Mouse (Mus musculus) neural tube, embryonic 10.5 days (tissue): Measurements from ENCODE around the gene Mfng.
A peak's percentile ranks its signal among the peaks of the same experiment; 100 is the strongest.

ENCODE experiments used
- DNase-seq: peaks from one replicate; pipeline ENCODE4 v3.0.0-alpha.2; 2017; ENCODE audit warnings: low spot score; ENCODE audit errors: extremely low spot score

Mfng gene

GRCm38 (mm10) chr15:78755966-78756725, 17.1 kb downstream of the Mfng start:
- no peak for DNase-seq

GRCm38 (mm10) chr15:78755226-78755625, 18.0 kb downstream of the Mfng start:
- DNase-seq: no peak

GRCm38 (mm10) chr15:78754144-78754543, 19.1 kb downstream of the Mfng start:
- no peak for DNase-seq

- no peak for DNase-seq
Observed at GRCm38 (mm10) chr15:78752991-78753390, 20.3 kb downstream of the Mfng start.

GRCm38 (mm10) chr15:78750608-78751350, 22.5 kb downstream of the Mfng start:
- no peak for DNase-seq

- peak; percentile 19 for DNase-seq
Observed at GRCm38 (mm10) chr15:78749855-78750254, 23.4 kb downstream of the Mfng start.

GRCm38 (mm10) chr15:78744206-78744605, 29.1 kb downstream of the Mfng start:
- peak; percentile 88 for DNase-seq

- no peak for DNase-seq
Observed at GRCm38 (mm10) chr15:78742831-78743230, 30.4 kb downstream of the Mfng start.

GRCm38 (mm10) chr15:78740662-78741061, 32.6 kb downstream of the Mfng start:
- no peak for DNase-seq

GRCm38 (mm10) chr15:78737146-78737545, 36.1 kb downstream of the Mfng start:
- no peak for DNase-seq

GRCm38 (mm10) chr15:78736681-78737100, 36.6 kb downstream of the Mfng start:
- no peak for DNase-seq

GRCm38 (mm10) chr15:78736181-78736579, 37.1 kb downstream of the Mfng start:
- DNase-seq: no peak

GRCm38 (mm10) chr15:78735431-78736180, 37.7 kb downstream of the Mfng start:
- DNase-seq: no peak

GRCm38 (mm10) chr15:78731830-78732229, 41.4 kb downstream of the Mfng start:
- no peak for DNase-seq

GRCm38 (mm10) chr15:78730315-78731049, 42.8 kb downstream of the Mfng start:
- DNase-seq: no peak

GRCm38 (mm10) chr15:78726697-78727096, 46.6 kb downstream of the Mfng start:
- no peak for DNase-seq

- DNase-seq: no peak
Observed at GRCm38 (mm10) chr15:78720532-78720931, 52.7 kb downstream of the Mfng start.

GRCm38 (mm10) chr15:78720094-78720493, 53.2 kb downstream of the Mfng start:
- DNase-seq: peak; percentile 73

- peak; percentile 39 for DNase-seq
Observed at GRCm38 (mm10) chr15:78719416-78719815, 53.9 kb downstream of the Mfng start.

- DNase-seq: peak; percentile 41
Observed at GRCm38 (mm10) chr15:78718290-78719250, 54.7 kb downstream of the Mfng start, which contains the start of gene Elfn2. Gene Elfn2 (minus strand): TSS chr15:78718771.
